Mouse (Mus musculus): ENCODE data around the gene Tab1.
"Not testable (repeated sequence)": the region's sequence is repeated elsewhere in the genome, so short reads cannot be mapped to it uniquely, and the experiment has no call there.

The Tab1 gene

DNA sequence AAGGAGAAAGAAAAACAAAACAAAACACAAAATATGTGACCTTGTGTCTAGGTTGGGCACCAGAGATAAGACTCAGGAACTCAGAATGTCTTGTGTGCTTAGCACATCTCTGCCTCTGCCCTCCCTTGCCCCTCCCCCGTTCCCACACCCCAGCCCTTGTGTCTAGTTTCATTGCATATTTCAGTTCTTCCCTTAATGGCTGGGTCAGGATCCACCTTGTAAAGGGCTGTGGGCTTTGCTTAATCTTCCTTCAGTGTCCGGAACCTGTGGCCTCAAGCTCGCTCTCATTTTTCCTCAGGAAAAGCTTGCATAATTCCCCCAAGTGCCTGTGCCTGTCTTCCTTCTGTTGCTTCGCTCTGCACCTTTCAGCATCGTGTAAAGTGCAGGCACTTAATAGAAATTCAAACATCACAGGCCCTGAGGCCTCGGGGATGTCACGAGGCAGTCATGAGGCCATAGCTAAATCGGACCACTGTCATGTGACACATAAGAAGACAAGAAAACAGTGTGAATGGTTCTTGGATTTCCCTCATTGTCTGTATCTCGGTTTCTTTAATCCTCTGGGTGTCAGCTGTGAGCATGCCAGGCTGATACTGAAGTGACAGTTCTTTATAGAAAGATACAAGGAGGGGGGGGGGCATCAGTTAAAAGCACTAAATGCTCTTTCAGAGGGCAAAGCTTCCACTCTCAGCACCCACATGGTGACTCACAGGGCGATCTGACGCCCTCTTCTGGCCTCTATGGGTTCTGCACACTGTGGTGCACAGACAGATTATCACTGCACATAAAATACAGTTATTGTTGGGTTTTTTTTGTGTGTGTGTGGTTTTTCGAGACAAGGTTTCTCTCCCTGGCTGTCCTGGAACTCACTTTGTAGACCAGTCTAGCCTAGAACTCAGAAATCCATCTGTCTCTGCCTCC is 27.2 kb upstream of the Tab1 start:
- DNase-seq (ENCODE audit: low spot score): no peak

DNA sequence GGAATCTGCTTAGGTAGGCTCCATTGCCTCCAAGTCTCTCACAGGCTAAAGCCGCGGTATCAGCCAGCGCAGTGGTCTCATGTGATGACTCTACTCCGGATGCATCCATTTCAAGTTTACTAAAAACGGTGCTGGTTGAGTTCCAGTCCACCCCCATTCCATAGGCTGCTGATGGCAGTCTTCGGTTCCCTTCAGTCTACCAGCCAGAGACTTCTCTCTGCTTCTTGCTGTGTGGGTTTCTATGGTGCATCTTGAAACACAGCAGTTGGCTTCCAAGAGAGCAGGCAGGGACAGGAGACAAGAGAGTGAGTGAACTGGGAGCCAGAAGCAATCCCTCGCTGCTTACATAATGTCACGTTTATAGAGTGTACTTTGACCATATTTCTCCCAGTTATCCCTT is 25.8 kb upstream of the Tab1 start:
- no peak for DNase-seq (ENCODE audit: low spot score)

DNA sequence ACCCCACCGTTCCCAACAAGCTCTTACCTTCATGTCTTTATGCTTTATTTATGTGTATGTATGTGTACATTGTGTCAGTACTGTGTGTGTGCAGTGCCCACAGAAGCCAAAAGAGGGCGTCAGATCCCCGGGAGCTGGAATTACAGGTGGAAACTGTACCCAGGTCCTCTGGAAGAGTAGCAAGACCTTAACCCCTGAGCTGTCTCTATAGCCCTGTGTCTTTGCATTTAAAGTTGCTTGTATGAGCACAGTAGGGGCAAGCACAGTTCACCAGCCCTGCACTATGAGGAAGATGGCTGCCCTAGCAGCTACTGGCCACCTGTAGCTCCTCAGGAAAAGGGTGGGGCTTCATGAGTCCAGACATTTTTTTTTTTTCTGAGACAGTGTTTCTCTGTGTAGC is 25.4 kb upstream of the Tab1 start:
- DNase-seq (ENCODE audit: low spot score): no peak

DNA sequence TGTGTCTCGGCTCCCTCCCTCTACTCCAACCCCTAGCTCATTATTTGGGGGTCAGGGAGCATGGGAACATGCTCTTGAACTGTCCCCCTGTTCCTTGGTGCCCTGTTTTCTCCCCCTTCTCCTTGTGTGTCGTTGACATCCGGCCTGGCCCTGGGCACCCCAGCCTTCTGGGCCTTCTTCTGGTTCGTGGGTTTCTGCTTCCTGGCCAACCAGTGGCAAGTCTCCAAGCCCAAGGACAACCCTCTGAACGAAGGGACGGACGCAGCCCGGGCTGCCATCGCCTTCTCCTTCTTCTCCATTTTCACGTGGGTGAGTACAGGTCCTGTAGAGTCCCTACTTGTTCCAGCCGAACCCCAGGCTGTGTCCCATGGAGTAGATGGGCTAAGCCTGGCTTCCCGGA is 21.5 kb upstream of the Tab1 start:
- no peak for DNase-seq (ENCODE audit: low spot score)

DNA sequence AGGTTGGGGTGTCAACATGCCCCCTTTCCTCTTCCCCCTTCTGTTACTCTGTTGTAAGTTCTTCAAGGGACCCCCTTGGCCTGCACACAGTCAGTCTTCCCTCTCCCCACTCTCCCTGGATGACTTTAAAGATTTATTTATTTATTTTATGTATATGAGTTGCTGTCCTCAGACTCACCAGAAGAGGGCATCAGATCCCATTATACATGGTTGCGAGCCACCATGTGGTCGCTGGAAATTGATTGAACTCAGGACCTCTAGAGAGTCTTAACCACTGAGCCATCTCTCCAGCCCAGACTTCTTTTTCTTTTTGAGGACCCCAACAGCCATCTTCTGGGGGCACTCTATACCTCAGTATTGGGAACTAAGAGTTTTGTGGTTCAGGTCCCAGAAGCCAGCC is 20.4 kb upstream of the Tab1 start:
- DNase-seq (ENCODE audit: low spot score): no peak

DNA sequence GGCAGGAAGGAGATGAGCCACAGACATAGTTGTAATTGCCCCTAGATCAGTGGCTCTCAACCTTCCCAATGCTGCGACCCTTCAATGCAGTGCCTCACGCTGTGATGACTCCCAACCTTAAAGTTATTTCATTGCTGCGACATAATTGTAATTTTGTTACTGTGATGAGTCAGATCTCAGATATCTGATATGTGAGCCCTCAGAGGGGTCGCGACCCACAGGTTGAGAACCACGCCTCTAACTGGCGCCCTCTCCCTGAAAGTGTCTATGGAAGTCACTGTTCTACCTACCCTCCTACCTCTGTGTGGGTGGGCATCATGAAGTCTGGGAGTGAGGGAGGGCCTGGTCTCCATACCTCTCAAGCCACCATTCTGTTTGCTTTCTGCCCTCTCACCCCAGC is 18.5 kb upstream of the Tab1 start:
- no peak for DNase-seq (ENCODE audit: low spot score)

DNA sequence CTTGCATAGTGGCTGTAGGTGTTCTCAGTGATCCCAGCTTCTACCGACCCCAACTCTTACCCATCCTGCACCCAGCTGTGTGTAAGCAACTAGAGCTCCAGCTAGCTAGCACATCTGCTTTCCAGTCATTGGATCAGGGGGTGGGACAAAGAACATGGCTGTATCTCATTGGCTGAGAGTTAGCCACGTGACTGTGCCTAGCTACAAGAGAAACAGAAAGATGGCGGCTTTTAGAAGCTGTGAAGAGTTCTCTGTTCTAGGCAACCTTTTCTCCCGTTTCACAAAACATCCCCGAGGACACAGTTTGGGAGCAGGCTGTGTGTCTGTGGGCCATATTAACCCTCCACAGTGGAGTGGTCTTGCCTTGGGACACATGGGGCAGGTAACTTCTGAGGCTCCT is 17.7 kb upstream of the Tab1 start:
- DNase-seq (ENCODE audit: low spot score): no peak

DNA sequence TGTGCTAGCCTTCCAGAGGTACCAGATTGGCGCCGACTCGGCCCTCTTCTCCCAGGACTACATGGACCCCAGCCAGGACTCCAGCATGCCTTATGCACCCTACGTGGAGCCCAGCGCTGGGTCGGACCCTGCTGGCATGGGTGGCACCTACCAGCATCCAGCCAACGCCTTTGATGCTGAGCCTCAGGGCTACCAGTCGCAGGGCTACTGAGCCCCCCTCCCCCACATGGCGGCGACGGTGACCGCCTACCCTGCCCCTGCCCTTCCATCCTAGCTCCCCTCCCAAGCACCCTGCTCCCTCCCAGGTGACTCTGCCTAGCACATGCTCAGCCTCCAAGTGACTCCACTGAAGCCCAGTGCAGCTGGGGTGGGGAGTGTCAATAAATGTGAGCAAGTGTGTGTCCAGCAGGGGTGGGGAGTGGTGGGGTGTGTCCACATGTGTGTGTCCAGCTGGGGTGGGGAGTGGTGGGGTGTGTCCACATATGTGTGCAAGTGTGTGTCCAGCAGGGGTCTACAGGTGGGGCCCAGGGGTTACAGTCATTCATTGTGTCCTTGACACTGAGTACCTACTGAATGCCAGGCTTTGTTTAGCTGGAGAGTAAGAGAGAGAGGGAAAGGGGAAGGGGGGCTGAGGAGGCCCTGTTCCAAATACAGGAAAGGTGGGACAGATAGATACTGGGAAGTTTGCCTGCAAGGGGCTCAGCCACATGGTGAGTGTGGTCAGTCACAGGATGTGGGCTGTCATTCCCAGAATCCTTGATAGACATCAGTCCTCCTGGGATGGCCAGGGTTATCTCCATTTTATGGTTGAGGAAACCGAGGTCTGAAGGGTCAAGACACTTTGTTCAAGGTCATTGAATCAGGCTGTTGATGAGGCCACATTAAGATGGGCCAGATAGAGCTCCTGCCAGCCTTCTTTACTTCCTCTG is 16.8 kb upstream of the Tab1 start:
- DNase-seq (ENCODE audit: low spot score): no peak

DNA sequence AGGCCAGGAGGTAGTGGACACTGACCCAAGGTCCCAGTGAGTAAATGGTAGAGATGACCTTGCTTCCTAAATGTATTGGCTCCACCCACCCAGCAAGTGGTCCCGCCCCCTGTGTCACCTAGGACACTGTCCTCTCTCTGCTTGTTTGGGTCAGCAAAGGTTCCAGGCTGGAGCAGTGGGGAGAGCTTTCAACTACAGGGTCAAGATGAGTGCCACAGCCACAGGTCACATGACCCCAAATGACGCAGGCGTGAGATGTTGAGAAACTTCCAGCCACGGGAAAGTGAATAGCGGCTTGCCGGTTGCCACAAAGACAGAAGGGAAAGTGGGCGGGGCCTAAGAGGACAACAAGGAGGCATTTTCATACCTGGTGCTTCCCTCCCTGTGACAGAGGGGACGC is 15.8 kb upstream of the Tab1 start:
- DNase-seq (ENCODE audit: low spot score): no peak

DNA sequence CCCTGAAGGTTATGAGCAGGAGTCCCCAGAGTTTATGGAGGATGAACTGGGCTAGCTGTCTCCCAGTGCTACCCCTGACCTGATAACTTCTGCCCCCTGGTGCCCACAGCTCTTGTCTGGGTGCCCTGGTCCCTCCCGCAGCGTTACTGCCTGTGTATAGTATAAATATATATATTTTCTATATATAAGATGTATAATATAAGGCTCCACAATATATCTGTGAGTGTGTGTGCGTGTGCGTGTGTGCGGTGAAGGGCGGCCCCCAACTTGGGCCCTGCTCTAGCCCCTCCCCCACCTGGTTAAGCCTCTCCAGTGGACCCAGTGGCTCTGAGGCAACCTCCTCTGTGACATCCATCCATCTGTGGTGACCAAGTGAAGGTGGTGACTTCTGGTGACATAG is 13.9 kb upstream of the Tab1 start:
- DNase-seq (ENCODE audit: low spot score): no peak

DNA sequence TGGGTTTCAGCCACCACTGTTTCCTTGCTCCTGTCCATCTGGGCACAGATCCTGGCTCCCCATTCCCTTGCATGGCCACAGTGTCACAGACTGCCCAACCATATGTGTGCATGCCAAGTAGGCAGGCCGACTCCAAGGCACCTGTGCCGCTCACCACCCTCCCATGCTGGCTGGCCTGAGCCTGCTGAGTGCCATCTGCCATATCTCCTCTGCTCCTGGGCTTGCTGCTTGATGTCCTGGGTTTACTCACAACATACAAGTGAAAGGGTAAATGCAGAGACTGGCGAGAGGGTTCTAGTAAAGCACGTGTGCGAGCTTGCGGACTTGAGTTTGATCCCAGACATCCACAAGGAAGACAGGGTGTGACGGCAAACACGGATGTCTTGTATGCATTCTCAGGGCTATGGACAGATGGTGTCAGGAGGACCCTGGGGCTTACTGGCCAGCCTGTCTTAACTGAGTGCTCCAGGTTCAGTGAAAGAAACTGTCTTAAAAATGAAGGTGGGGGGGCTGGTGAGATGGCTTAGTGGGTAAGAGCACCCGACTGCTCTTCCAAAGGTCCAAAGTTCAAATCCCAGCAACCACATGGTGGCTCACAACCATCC is 11.1 kb upstream of the Tab1 start:
- DNase-seq (ENCODE audit: low spot score): no peak

DNA sequence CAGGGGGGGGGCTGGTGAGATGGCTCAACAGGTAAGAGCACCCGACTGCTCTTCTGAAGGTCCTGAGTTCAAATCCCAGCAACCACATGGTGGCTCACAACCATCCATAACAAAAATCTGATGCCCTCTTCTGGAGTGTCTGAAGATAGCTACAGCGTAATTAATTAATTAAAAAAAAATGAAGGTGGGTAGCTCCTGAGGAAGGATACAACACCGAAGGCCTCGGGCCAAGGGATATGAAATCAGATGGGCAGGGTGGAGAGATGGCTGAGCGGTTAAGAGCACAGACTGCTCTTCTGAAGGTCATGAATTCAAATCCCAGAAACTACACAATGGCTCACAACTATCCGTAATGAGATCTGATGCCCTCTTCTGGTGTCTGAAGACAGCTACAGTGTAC is 10.5 kb upstream of the Tab1 start:
- not testable (repeated sequence) for DNase-seq (ENCODE audit: low spot score)

DNA sequence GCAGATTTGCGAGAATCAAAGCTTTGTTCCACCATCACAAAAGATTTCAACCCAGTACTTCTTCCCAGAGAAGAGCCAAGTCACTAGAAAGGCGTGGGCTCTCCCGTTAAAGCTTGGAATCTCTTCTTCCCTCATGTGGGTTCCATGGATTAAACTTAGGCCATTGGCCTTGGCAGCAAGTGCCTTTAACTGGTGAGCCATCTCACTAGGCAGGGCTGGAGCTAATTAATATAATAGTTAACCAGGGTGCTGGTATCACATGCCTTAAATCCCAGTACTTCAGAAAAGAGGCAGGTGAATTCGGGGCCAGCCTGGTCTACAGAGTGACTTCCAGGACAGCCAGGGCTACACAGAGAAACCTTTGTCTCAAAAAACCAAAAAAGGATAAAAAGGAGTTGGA is 8.3 kb upstream of the Tab1 start:
- no peak for DNase-seq (ENCODE audit: low spot score)

DNA sequence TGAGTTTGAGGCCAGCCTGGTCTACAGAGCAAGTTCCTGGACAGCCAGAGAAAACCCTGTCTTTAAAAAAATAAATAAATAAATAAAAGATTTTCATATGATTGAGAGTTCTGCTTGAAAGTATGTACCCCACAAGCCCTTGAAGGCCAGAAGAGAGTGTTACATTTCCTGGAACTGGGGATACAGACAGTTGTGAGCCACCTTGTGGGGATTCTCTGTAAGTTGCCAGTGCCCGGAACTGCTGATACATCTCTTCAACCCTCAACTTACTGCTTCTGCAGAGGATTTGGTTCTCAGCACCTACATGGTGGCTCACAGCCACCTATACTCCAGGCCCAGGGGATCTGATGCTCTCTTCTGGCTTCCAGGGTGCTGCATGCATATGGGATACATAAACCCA is 5.7 kb upstream of the Tab1 start:
- DNase-seq (ENCODE audit: low spot score): no peak

DNA sequence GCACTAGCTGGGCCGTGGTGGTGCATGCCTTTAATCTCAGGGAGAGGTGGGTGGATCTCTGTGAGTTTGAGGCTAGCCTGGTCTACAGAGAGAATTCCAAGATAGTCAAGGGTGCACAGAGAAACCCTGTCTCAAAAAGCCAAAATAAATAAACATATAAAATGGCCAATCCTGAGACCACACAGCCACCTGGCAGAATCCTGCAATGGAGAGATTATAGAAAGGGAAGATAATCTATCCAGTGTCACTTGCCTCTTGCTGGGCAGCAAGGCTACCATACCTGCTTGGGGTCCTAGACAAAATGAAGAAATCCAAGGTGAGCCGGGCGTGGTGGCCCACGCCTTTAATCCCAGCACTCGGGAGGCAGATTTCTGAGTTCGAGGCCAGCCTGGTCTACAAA is 2.9 kb upstream of the Tab1 start:
- DNase-seq (ENCODE audit: low spot score): no peak

DNA sequence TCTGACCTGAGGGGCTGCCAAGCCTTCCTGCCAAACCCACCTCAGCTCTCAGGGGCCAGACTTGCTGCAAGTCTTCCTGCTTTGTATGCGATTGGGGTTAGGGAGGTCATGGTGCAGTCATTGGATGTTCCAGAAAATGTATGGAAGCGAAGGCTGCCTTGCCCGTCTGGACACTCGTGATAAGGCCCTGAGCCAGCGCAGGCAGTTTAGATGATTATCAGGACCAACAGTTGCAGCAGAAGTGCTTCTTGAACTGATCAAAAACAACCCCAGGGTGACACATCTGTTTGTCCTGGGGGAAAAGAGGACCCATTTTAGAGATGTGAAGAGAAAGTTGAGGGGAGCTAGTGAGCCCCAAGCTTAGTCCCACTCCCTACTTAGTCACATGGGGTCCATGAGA is 2.2 kb upstream of the Tab1 start:
- no peak for DNase-seq (ENCODE audit: low spot score)

DNA sequence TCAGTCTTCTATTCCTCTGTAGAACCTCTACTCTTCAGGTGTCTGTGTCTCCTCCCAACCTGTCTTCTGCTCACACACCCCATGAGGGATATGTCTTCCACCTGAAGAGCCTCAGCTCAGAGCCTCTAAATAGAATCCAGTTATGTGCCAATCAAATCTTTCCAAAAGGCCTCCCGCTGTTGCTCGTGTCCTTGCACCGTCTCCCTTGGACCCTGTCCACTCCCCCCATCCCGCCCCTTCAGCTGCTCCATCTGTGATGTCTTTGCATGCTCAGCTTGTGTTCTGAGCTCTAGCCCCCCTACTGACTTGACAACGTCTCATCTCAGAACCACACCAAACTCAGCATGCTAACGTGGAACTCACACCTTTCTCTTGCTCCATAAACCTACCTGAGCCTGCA is 1.5 kb upstream of the Tab1 start:
- DNase-seq (ENCODE audit: low spot score): no peak

DNA sequence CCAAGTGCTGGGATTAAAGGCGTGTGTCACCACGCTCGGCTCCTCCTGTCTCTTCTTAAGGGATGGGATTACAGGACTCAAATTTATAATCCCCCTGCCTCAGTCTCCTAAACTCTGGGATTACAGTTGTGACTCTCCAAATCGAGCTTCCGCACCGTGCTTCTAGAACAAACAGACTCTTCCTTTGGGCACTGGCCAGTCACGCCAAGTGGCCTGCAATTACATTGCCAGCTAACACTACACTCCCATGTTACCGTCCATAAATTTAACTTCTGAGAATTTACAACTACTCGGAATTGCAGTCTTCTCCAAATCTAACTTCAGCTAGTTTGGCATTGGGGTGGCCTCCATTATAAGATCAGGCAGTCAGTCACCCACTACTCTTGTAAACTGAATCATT is 475 bp upstream of the Tab1 start:
- no peak for DNase-seq (ENCODE audit: low spot score)

DNA sequence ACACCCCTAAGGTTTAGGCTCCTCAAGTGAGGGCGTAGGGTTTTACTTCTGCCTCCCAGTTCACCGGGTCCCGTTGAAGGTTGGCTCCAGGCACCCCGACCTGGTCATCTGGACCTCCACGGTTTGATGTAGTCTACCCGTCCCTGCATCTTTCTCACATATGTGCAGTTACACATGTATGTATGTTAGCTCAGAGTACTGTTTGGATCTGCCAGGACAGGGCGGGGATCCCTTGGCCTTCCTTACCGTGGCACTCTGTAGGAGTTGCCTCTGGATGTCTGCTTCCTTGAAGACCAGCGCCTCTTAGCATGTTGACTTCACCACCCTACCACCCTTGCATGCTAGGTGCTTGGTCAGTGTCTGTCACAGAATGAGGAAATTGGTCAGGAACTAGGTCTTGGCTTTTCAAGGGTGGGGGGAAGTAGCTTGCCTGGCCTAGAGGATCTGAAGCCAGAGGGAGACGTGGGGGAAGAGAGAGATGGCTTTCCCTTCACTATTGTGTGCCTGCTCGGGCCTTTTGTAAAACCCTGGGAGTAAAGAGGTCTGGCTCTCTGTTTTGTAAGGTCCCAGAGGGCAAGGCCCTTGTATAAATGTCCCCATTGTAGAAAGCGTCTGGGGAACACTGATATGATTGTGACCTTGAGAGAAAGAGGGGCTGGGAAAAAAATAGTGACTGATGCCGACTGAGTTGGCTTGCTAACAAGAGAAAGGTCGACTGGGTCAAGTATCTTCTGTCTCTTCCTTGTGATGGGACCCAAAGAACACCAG is 939 bp downstream of the Tab1 start:
- DNase-seq (ENCODE audit: low spot score): no peak

DNA sequence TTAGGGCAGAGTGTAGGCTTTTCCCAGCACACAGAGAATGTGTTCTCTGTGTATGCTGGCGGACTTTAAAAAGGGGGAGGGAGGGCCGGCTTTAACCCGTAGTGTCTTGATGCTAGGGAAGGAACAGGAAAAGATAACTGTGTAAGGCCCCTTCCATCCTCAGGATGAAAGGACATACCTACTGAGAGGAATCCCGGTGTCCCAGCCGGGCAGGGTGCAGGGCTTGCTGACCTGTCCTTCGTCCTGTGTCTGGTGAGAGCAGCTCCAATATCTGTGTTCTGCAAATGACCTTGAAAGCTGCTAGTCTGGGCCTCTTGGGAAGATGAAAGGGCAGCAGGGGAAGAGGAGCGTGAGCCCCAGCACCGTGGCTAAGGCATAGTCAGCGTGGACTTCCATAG is 1.5 kb downstream of the Tab1 start:
- DNase-seq (ENCODE audit: low spot score): no peak

DNA sequence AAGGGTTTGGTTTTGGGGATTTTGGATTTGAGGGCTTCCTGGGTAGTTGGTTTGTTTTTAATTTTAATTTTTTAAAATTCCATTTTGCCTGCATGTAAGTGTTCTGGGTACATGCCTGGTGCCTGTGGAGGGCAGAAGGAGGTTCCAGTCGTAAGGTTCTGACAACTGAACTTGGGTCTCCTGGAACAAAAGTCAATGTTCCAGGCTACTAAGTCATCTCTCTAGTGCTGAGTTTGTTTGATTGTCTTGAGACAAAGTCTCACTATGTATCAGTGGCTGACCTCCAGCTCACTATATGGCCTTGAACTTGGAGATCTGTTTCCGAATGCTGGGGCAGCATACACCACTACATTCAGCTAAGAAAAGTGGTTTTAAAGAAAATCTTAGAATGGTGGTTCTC is 2.6 kb downstream of the Tab1 start:
- DNase-seq (ENCODE audit: low spot score): no peak

DNA sequence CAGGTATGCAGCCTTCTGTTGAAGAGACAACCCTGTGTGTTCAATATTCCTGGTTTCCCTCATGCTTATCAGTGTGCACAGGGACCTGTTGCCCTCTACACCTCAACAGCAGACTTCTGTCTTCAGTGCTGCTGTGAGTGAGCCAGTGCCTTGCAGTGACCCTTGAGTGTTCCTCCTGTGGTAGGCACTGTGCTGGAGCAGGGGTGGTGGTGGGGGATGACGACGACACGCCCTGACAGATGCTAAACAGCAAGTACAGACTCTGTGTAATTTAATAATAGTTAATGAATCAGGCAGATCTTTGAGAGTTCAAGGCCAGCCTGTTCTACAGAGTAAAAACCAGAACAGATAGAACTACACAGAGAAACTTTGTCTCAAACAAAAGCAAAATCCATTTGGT is 3.7 kb downstream of the Tab1 start:
- no peak for DNase-seq (ENCODE audit: low spot score)

Measured in layer of hippocampus, adult 9-10 months (tissue).